Mouse (Mus musculus) 3T3-L1 (cell line): ENCODE data around the gene Atp6v0e.

Source experiments
- DNase-seq: peaks from one replicate; pipeline ENCODE4 v3.0.0-alpha.2; 2015; ENCODE audit warnings: low read depth, low spot score

The Atp6v0e gene

DNA sequence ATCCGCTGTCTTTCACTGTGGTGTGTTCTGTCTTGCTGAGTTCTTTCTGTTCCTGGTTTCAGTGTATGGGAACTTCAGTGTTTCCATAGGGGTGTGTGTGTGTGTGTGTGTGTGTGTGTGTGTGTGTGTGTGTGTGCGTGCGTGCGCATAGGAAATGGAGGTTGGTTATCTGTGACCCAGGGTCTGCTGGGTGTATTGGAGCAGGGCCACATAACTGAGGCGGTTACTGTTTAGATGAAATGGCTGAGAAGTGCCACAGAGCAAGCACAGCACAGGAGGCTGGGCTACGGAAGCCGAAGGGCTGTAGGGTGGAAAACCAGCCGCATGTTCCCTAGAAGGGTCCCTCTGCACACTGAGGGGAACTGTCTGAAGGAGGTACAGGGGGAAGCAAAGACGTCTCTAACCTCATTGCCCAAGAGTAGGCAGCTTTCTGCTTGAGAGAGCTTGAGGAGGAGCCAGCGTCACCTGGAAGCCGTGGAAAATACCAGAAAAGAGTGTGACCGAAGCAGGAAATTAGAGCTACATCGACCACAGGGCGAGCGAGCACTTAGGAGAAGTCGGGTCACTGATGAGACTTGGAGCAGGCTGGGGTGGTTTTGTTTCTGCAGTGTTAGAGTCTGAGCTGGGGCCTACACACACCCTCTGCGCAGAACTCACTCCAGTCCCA is 23.4 kb downstream of the Atp6v0e start:
- no peak for DNase-seq

DNA sequence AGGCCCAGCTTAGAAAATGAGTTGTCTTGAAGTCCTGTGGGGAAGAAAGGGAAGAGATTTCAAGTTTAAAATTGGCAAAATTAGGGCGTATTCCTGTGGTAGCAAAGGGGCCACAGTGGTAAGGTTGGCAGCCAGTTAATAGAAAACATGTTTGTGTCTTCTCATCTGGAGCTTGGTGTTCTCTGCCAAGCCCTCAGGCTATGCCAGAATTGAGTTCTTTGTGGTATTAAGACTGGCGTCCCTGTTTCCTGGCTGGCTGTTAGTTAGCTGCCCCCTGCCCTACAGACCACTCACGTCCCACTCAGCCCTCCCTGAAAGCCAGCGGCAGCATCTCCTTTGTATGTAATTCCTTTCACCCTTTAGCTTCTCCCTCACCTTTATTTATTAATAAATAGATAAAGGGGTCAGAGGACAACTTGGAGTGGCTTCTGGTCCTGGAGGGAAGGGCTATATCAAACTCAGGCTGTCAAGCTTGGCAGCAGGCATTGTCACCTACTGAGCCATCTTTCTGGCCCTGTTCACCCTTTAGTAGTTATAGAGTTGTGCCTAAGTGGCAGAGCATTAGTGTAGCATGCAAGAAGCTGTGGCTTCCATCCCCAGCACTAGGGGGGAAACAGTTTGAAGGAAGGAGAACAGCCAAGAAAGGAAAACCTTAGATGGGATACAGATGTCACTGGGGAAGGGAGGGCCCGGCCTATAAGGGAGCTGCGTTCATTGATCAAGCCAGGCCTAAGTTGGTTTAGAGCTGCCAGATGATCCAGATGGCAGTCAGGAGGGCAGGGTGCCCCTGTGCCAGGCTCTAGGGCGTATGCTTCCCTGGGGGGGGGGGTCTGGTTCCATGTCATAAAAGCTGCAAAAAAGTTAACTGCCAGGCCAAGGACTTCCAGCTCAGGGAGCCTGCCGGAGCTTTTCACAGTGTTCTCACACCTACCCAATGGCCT is 26.0 kb downstream of the Atp6v0e start:
- peak; percentile 75 for DNase-seq

DNA sequence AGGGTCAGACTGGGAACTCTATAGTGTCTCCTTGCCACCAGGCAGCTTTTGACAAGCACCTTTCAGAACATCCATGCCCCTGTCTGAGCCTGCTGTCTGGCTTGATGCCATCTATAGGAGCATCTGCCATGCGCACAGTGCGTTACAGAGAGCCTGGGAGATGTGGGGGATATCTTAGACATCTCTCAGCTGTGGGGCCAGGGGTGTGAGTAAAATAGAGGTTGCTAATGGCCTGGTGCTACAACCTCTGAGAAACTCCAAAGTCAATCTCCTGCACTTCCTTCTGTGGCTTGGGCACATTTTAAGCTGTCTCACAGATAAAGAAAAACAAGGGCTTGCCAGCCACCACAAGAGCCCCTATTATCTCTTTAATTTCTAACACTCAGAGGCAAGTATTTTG is 26.8 kb downstream of the Atp6v0e start:
- no peak for DNase-seq

DNA sequence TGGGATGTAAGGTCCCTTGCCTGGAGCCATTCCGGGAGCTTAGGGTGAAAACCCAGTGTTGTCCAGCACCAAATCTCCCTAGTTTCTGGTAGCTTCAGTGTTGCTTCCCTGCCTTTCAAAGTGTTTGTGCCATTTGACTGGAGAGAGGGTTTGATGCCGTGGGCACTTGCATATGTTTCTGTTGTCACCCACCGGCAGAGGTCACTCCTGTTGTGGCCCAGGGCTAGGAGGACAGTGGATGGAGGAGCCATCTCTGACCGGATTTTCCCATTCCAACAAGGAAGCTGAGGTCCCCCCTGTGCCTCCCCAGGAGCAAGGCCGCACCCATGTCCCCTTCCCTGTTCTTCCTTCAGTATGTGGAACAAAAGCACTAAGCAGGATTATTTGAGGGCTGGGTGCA is 27.2 kb downstream of the Atp6v0e start:
- DNase-seq = no peak

DNA sequence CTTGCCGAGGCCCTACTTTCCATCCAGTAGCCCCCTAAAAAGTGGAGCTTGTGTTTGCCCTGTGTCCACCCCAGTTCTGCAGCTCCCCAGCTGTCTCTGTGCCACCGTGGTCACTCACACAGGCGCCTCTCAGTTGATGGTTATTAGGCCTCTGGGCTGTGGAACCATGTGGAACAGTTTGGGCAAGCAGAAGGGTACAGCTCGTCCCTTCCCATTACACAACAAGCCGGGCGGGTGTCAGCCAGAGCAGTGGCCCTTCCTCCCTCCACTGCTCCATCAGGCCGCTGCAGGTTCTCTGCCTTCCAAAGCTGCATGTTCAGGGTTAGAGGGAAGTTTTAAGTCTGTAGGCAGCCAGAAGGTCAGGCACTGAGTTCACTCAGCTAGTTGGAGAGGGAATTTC is 28.1 kb downstream of the Atp6v0e start:
- no peak for DNase-seq

DNA sequence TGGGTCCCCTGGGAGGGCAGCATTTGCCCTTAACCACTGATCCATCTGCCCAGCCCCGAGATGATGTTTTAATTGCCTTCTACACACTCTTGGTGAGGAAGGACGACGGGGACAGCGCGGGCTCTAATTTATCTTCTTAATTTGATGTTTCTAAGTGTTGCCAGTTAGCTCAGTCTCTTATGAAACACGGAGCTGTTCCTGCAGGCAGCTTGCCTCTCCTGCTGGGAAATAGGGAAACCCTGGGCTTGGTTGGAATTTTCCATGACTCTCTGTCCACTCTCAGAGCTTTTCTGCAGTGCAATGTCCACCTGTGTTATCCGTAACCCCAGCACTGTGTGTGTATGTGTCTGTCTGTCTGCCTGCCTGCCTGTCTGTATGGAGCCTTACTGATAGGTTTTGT is 30.4 kb downstream of the Atp6v0e start:
- peak; percentile 17 for DNase-seq

DNA sequence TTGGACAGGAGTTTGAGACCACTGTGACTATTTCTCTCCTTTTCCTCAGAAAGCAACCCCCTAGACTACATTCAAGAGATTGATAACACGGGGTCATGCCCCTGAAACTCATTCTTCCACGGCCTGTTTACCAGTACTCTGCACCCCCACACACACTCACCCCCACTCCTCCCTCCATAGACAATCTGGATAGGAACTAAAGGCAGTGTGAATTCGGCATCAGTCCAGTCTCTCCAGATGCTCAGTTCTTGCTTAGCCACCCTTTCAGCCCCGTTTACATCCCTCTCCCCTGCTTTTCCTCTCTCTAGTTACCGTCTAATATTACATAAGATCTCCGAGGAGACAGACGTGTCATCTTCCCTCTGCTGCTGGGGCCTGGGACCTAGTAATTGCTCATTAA is 31.1 kb downstream of the Atp6v0e start:
- no peak for DNase-seq

DNA sequence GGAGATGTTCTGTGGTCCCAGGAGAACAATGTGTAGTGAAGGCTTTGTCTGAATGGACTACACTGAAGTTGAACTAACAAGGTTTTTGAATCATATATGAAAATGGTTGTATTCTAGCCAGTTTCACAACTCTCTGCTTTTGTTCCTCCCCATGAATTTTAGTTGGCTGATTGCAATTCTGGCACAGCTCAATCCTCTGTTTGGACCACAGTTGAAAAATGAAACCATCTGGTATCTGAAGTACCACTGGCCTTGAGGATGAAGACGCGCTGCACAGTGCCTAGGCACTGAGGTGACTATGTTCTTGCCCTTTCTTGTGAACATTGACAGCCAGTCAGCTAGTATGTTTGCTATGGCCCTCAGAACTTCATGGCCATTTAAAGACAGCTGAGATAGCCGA is 32.2 kb downstream of the Atp6v0e start:
- no peak for DNase-seq

DNA sequence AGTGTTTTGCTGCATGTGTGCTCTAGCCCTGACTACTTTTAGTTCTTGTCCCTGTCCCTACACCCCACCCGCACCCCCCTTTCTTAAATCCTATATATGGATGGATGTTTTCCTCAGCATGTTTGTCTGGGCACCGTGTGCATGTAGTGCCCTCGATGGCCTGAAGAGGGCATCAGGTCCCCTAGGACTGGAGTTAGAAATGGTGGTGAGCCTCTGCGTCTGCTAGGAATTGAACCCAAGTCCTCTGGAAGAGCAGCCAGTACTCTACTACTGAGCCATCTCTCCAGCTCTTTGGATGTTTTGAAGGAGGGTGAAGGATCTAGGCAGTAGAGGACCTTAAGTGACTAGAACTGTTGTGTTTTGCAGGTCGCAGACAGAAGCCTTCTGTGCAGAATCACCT is 35.8 kb downstream of the Atp6v0e start:
- DNase-seq = peak; percentile 34

DNA sequence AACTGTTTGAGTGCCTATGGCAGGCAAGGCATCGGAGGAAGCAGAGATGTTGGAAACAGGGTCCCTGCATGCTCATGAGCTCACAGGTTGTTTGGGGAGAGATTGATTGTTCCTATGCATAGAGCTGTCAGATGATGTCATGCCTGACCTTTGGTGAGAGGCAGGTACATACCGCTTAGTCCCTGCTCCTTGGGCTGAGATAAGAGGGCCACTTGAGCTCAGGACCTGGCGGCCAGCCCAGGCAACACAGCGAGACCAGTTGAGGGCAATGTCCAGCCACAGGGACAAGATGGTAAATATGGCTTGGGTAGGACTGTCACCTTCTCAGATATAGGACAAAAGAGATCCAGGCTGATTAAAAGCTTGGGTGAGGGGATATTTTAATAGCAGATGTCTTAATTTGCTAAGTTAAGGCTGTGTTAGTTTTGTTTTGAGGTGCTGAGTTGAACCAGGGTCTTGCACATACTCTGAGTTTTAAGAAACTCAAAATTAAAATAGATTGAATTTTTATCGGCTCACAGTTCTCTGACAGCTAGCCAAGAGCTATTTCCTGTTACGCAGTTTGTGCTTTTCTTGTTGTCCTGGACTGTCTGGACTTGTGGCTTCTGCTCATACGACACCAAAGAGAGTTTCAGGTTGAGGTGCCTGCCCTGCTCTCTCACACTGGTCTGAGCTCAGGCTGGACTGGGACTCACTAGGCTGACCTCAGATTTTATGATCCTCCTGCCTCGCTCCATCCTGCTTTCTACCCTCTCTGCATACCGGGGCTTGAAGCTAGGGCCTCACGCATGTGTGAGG is 37.0 kb downstream of the Atp6v0e start:
- DNase-seq = no peak

DNA sequence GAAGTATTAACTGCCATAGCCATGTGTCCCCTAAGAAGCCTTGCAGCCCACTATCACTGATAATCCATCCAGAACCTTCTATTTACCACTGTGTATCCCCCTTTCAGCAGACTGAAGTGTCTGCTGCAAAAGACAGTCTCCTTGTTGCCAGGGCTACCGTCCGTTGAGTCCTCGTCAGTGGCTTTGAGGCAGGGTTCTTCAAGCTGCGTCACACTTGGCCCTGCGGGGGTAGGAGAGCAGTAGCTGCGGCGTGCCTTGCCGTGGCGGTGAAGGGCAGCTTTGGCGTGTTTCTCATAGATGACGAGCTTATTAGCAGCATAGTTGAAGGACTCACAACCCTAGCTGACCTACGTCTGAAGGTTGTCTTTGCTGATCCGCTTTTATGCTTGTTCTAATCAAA is 38.5 kb downstream of the Atp6v0e start:
- no peak for DNase-seq

DNA sequence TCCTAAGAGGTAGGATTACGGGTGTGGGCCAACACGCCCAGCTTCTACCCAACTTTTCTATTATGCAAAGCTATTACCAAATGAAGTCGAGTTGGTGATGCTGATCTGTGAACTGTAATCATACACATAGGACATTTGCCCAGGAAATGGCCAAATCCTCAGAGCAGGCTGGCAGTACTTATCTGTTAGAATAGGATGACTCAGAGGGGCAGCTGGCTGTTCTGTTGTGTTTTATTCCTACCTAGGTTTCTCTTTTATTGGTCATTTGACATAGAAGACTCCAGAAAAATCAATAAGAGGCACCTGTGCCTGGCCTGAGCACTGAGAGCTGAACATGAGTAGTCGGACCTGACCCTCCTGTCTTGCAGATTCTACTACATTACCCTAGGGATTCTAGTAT is 39.6 kb downstream of the Atp6v0e start:
- no peak for DNase-seq

DNA sequence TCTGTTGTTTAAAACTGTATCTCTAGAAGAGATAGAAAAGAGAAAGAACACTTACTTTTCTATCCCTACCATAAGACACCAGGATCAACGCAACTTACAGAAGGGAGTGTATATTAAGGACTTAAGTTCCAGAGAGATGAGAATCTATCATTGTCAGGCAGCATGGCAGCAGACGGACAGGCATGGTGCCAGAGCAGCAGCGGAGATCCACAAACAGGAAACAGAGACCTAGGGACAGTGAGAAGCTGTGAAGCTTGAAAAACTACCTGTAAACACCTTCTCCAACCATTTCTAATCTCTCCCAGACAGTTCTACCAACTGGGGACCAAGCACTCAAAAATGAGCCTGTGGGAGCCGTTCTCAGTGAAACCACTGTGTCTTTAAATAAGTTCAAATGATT is 40.6 kb downstream of the Atp6v0e start:
- no peak for DNase-seq

DNA sequence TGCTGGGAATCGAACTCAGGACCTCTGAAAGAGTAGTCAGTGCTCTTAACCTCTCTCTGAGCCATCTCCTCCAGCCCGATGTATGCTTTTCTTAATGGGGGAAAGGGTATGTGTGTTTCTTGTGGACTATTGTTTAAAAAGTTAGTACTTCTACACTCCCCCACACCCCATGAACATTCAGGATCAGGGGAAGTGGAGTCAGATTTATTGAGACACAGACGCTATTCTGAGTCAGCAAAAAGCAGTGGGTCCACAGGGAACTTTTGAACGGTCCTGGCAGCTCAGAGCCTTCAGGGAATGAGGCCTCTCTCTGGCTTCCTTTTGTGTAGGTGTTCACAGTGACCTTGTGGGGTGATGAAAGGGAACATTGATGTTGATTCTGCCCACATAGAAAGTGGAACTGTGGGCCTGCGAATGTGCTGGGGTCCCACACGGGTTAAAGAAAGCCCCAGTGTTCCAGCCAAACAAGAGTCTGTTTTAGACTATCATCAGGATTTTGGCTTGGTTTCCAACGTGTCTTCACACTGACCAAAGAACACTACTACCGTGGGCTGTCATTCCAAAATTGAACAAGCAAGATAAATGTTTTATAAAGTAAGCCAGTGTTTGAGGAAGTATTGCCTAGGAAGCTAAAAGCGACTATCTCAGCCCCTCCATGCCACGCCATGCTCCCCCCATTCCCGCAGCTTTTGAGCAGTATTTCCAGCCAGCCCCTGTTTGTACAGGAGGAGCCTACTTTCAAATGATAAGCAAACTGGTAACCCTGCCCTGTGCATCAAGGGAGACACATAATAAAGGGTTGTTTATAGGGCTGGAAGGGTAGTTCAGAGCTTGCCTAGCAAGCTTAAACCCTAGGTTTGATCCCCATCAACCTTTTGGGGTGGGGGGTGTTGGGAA is 42.7 kb downstream of the Atp6v0e start:
- no peak for DNase-seq

DNA sequence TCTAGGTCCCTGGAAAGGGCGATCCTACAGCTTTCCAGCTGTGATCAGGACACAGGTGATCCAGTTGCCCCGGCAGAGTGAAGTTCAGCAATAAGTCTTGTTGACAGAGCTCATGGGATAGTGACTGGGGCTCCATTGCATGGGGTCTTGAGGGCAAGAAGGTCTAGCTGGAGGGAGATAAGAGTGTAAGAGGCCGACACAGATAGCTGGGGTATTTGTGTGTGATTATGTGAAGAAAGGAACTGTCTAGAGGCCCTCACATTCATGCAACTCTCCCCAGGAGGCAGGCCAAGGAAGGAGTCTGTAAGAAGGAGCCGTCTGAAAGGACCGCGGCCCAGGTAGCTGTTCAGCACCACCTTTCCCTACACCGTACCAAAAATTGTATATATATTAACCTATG is 44.0 kb downstream of the Atp6v0e start:
- DNase-seq = no peak

DNA sequence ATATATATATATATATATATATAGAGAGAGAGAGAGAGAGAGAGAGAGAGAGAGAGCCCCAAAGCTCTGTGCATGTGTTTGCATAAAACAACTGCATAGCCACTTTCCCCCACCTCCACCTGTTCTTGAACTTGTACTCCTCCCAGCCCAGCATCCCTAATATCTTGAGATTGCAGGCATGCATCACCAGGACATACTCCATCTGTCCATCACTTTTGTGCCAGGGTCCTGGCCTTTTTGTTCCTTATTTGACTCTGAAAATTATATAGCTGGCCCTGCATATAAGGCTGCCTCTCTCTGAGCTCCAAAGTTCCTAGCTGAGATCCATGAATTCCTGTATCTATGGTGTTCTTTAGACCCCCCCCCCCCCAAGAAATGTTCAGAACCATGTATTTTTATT is 45.5 kb downstream of the Atp6v0e start:
- no peak for DNase-seq

DNA sequence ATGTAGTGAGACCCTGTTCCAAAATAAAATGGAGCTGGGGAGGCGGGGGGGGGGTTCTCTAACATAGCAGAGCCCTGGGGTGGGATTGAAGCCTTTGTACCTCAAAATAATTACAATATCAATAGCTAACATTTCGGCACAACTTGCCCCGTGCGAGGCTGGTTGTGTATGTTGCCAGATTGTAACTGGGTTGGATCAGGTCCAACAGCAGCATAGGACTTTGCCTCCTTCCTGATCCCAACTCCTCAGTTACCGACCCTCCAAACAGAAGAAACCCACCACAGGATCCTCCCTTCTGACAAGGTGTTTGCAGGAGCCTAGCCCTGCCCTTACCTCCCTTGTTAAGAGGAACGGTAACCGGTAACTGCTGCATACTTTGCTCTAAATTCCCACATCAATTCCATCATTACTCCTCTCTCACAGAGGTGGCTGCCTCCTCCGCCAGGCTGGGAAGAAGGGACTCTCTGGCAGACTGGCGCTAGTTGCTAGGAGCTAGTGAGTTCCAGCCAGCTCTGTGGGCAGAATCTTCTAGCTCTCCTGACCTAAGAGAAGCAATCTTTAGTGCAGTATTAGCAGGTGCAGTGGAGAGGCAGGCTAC is 46.1 kb downstream of the Atp6v0e start:
- no peak for DNase-seq

DNA sequence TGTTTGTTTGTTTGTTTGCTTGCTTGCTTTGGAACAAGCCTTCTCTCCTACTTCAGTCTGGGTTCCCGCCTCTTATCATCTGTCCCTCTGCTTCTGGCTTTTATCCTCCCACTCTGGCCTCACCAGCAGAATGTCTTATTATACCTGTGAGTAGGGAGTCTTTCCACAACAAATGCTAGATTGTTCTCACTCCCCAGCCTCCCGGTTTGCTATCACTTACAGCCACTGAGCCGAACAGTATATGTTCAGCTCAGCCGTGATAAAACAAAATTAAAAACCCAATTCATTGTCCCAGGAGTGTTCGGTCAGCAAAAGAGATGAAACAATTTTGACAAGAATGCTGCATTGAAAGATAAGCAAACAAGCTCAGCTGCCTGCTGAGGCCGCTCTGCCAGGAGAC is 47.0 kb downstream of the Atp6v0e start:
- DNase-seq = no peak

DNA sequence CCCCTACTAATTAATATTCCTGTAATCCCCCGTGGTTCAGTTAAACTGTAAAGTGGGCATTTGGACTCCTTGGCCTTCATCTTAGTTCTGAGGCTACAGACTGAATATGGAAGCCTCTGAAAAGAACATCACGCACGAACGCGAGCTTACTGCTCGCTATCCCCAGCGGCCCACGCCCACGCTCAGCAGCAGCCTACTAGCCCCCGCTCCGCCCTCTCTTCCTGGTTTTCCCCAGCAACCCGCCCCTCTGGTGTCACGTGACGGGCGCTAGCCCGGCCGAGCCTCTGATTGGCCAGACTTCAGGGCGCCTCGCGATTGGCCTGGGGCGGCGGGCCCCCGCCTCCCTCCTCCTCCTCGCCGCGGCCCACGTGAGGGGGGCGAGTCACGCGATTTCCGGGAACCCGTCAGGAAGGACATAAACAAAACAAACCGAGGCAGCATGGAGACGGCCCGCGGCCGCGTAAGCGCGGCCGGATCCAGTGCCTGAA is 52.3 kb downstream of the Atp6v0e start, which contains the start of gene Crebrf:
Gene Crebrf (plus strand): TSS at position 380 of the 488 bp plus-strand sequence.
- DNase-seq = peak; percentile 99

DNA sequence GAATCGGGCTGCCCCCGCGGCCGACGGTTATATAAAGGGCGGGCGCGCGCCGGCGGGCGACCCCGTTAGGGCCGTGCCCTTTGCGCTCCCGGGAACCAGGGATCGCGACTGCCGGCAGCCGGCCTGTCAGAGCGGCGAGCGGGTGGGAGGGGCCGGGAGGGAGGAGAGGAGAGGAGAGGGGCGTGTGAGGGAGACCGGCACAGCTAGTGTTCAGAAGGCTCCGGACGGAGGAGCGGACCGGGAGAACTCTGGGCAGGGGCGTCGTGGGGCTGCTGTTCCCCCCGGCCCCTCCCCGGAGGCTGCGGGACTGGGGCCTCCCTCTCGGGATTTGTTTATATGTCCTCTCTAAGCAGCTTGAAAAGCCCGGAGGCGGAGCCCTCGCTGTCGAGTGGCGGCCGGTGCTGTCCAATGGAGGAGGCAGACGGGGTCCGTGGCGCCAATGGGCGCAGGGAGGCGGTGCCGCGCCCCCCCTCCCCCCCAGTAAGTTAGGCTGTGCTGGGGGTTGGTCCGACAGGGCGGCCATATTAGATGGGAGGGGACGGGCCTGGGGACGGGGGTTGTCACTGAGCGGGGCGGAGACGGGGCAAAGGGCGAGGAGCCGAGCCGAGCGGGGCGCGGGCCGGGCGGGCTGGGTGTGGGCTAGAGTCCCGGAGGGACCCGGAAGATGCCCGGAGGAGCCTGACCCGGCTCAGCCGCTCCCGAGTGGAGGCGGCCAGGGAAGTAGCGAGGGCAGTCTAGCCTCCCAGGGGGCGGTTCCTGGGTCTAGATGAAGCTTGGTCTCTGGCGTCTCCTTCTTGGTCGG is 53.1 kb downstream of the Atp6v0e start:
- peak; percentile 98 for DNase-seq
